Mouse (Mus musculus) bone marrow, adult 2 months (tissue): ENCODE data around the gene Syn3.

ENCODE experiments used
- CTCF ChIP-seq: fragments of 200-500 bp; IDR thresholded peaks from 2 replicates; pipeline ENCODE4 v1.5.1; 2011; ENCODE audit warnings: low read length, control low read depth; ENCODE audit not compliant: control insufficient read depth, insufficient read depth
- POLR2A ChIP-seq: fragments of 200-500 bp; IDR thresholded peaks from 2 replicates; pipeline ENCODE4 v1.6.1; 2011; ENCODE audit warnings: low read depth, mild to moderate bottlenecking, control low read depth, low read length, borderline replicate concordance; ENCODE audit not compliant: control insufficient read depth

DNA sequence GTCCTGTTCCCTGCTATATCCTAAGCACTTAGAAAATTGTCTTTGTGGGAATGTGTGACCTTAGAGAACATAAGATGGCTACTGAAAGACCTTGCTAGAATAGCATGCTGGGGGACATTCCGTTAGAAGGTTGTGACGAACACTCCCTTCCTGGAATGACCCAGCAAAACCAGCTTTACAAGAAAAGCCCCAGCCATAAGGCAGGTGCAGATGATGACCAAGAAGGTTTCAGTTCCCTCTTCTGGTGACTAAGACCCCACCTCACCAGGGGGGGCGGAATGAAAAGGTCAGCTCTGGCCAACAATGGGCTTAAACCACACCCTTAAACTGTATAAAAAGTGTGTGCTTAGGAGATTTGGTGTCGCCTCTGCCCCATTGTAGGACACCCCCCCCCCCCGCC is 23.4 kb downstream of the Syn3 start:
- TF ChIP-seq CTCF (no peak), POLR2A (no peak)
